Mouse (Mus musculus): ENCODE data around the gene Kxd1. TPM values are rescaled to one million over a fixed set of nuclear protein-coding genes. Genes with fewer than 3 reads are reported as not detected.
"Not testable (repeated sequence)": the region's sequence is repeated elsewhere in the genome, so short reads cannot be mapped to it uniquely, and the experiment has no call there.

Gene Kxd1
- total RNA-seq, 2 experiments from 2014 or later: 18.1 to 45.3 TPM

DNA sequence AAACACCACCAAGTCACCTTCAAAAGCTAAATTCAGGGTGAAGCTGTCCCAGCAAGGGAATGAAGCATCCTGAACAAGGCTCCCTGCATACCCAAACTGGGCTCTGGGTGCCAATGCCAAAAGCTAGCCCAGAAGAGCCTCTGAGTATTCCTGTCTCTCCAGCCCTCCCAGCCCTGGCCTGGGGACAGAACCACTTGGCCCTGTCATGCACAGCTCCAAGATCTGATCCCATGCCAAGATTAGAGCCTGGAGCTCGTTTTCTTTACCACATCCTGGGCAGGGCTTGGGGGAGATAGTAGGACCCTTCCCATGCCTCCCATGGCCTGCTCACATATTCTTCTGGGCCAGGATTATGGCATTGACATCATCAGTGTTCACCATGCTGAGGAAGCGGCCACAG is 8.2 kb downstream of the Kxd1 start:
- ATAC-seq (replicated peaks; ENCODE audit: low FRiP score, poor library complexity, severe bottlenecking): no peak

- no peak for ATAC-seq (replicated peaks; ENCODE audit: low FRiP score, poor library complexity, severe bottlenecking)
Observed at GRCm38 (mm10) chr8:70519043-70519442, 8.7 kb downstream of the Kxd1 start.

DNA sequence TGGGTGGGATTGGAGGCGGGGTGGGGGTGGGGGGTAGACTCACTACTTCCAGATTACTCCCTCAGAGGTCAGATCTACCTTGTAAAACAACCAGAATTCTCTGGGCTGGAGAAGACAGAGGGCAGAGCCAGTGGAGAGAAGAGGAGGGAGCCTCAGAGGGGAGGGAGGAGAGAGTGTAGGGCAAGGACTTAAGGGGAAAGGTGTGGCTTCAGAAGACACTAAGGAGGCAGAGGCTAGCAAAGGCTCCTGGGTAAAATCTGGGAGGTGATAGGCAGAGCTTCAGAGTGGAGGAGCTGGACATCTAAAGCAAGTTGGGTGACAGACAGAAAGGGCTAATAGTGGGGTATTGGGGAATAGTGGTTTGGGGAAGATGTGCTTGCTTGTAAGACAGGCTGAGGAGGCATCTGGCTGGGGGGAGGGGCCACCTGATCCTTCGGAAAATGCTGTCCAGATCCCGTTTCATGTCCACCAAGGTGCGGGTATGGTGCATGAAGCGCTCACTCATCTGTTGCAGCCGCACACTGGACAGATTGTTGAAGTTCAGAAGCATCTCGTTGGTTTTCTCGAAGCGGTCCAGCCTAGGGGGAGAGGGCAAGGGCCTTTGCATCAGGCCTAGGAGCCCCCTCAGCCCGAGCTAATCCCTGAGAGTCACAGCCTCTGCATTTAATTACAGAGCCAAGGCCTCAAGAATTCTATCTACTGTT is 9.7 kb downstream of the Kxd1 start:
- no peak for ATAC-seq (replicated peaks; ENCODE audit: low FRiP score, poor library complexity, severe bottlenecking)

GRCm38 (mm10) chr8:70513441-70513840 is 14.3 kb downstream of the Kxd1 start:
- no peak for ATAC-seq (replicated peaks; ENCODE audit: low FRiP score, poor library complexity, severe bottlenecking)

GRCm38 (mm10) chr8:70512253-70512903 is 15.4 kb downstream of the Kxd1 start:
- ATAC-seq (replicated peaks; ENCODE audit: low FRiP score, poor library complexity, severe bottlenecking): no peak

- no peak for ATAC-seq (replicated peaks; ENCODE audit: low FRiP score, poor library complexity, severe bottlenecking)
Observed at GRCm38 (mm10) chr8:70511770-70512169, 16.0 kb downstream of the Kxd1 start.

GRCm38 (mm10) chr8:70511174-70511573 is 16.6 kb downstream of the Kxd1 start:
- not testable (repeated sequence) for ATAC-seq (replicated peaks; ENCODE audit: low FRiP score, poor library complexity, severe bottlenecking)

- peak; percentile 81 for ATAC-seq (replicated peaks; ENCODE audit: low FRiP score, poor library complexity, severe bottlenecking)
Observed at GRCm38 (mm10) chr8:70510228-70510915, 17.4 kb downstream of the Kxd1 start, which contains the start of gene Uba52. Gene Uba52 (minus strand): TSS chr8:70510801.

DNA sequence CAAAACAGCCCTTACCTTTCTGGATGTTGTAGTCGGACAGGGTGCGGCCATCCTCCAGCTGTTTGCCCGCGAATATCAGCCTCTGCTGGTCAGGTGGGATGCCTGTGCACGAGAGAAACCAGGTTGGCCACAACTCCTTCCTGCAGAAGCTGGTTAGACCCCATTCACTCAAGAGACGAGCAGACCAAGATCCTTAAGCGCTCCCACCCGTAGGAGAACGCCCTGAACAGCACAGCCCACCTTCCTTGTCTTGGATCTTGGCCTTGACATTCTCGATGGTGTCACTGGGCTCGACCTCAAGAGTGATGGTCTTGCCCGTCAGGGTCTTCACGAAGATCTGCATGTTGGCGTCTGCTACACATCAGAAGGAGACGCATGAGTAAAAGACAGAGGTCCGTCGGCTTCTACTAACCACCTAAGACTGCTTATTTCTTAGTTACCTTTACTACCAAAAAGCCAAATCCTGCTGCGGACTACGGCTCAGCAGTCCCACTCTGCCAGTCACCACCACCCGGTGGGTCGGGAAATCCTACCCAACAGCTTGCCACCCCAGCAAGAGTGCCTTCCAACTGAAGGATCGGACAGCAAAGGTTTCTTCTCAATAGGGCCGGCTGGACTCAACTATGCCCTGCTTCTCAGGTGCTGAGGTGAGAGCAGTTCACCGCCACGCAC is 18.3 kb downstream of the Kxd1 start:
- ATAC-seq (replicated peaks; ENCODE audit: low FRiP score, poor library complexity, severe bottlenecking): no peak

DNA sequence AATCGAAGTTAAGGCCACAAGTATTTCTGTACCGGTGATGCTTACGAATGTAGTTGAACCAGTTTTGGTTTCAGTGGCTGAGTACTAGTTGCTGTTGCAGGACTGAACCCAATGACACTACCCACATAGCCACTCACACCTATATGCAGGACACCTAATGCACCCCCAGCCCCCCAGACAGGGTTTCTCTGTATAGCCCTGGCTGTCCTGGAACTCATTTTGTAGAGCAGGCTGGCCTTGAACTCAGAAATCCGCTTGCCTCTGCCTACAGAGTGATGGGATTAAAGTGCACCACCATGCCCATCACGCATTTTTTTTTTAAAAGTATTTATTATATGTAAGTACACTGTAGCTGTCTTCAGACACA is 20.7 kb downstream of the Kxd1 start:
- ATAC-seq (replicated peaks; ENCODE audit: low FRiP score, poor library complexity, severe bottlenecking): no peak

DNA sequence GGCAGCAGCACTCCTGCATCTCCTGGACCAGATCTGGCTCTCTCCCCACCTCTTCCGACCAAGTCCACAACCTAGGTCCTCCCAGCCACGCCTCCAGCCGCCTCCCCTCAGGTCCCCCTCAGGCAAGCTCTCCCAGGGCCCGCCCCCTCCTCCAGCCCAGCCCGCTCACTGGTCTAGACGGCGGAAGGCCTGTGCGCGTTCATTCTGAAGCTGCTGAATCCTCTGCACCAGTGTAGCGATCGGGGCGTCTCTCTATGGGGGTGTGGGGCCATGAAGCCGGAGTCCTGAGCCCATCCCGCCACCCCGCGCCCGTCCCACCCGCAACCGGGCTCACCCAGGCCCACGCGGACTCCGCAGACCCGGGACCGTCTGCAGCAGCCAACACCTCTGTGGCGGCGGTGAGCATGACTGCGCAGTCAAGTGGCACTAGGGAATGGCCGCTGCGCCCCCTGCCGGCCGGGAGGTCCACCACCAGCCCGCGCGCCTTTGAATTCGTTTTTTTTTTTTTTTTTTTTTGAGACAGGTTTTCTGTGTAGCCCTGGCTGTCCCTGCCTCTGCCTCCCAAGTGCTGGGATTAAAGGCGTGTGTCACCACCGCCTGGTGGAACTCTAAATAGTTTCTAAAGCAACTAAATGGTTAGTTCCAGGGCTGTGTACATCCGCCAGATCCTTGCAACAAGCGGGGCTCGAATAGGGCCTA is 21.3 kb downstream of the Kxd1 start, which contains the start of gene Rex1bd:
TSS of gene Rex1bd (minus strand) at position 425 of the 699 bp plus-strand sequence.
- peak; percentile 51 for ATAC-seq (replicated peaks; ENCODE audit: low FRiP score, poor library complexity, severe bottlenecking)

- ATAC-seq (replicated peaks; ENCODE audit: low FRiP score, poor library complexity, severe bottlenecking): peak; percentile 1
Observed at GRCm38 (mm10) chr8:70505698-70506327, 21.9 kb downstream of the Kxd1 start.

DNA sequence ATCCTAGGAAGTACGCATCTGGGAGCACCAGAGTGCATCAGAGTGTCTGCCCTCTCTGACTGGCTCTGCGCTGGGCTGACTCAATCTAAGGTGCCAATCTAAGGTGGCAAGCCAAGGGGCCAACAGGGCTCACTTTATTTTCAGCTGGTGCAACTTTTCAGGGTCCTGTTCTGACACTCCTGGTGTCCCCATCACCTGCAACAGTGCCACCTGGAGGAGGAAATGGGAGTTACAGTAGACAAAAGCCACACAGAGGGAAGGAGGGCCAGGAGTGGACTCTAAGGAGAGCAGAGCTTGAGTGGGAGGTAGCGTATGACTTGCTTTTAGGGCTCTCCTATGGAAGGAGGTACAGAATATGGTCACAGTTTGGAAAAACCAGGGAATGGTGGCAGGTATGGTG is 22.9 kb downstream of the Kxd1 start:
- ATAC-seq (replicated peaks; ENCODE audit: low FRiP score, poor library complexity, severe bottlenecking): peak; percentile 36

- ATAC-seq (replicated peaks; ENCODE audit: low FRiP score, poor library complexity, severe bottlenecking): no peak
Observed at GRCm38 (mm10) chr8:70504291-70504716, 23.5 kb downstream of the Kxd1 start.

GRCm38 (mm10) chr8:70503062-70503750 is 24.6 kb downstream of the Kxd1 start:
- ATAC-seq (replicated peaks; ENCODE audit: low FRiP score, poor library complexity, severe bottlenecking): peak; percentile 34; the same call in 1 of the 2 replicates

DNA sequence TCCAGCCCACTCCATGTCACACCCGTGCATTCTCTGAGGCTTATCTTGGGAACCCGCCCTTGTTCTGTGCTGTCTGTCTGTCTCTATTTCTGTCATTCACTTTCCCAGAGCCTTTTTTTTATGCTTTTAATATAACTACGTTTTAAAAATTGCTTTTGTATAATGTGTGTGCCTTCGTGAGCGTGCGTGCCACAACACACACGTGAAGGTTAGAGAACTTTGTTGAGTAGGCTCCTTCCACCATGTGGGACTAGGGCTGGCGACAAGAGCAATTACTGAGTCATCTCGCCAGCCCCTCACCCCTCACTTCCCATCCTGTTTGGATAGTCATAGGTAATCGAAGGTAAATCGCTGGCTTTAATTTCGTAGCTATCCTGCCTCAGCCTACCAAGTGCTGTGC is 25.2 kb downstream of the Kxd1 start:
- no peak for ATAC-seq (replicated peaks; ENCODE audit: low FRiP score, poor library complexity, severe bottlenecking)

DNA sequence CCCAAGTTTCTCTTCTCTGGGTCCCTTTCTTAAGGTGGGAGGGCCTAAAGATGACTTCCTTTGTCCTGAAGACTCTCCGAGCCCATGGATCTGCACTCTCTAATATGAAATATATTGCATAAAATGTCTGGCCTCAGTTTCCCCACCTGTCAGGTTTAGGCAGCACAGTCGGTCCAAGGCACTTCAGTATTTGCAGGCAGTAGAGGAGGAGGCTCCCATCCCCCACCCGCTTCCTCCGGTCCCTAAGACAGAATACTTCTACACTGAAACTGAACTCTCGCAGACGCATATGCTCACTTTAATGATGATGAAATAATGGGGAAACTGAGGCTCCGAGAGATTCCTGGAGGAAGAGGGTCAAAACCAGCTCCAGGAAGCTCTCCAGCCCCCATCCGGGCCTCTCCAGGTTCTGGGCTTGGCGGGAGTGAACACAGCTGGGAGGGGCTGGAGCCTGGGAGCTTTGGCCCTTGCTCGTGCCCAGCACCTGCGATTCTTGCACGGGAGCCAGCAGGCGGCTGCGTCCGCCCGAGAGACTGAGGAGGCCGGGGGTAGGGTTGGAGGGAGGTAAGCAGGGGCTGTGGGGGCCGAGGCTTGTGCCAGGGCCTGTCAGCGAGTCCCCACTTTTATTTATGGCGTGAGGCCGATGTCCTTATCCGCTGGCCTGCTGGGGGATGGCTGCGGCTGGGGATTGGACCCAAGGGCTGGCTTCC is 25.8 kb downstream of the Kxd1 start:
- no peak for ATAC-seq (replicated peaks; ENCODE audit: low FRiP score, poor library complexity, severe bottlenecking)
